Mouse (Mus musculus): Measurements from ENCODE around the gene Kcnh4.

Gene Kcnh4

GRCm38 (mm10) chr11:100761547-100762045, 1.9 kb upstream of the Kcnh4 start:
- peak; percentile 89 for DNase-seq

DNA sequence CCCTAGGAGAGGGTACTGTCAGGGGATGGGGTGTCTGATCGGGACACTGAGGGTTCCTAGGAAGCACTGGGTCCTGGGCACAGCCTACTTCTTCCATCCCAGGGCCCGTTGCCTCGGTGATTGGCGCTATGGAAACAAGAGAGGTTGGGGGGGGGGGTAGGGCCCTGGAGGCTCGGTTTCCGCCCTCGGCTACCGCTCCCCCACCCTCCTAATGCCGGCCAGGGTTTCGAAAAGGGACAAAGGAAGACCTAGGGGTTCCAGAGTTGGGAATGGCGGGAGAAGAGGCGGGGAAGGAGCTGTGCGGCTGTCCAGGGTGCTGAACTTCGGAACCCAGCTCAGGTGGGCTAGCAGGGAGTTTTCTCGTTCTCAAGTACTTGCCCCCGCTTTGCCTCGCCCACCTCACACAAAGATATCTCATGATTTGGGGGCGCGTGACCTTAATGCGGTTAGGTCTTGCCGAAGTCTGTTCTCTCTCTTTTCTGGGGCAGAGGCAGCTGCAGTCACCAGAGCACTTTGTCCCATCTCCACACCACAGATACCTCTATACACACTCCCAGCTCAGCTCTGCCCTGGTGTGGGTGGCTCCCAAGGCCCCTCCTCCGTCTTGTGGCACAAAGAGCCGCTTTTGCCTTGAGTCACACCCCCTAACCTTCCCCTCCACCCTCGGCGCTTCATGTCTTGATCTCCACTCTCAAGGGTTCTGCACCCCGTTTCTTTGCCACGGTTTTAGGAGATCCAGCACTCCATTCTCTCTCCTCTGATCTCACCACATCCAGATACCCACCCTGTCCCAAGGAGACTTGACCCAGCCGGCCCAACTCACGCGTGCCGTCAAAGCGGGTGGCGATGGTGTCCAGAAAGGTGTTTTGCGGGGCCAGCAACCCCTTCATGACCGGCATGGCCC, 783 bp downstream of the Kcnh4 start:
- peak; percentile 59 for DNase-seq

DNA sequence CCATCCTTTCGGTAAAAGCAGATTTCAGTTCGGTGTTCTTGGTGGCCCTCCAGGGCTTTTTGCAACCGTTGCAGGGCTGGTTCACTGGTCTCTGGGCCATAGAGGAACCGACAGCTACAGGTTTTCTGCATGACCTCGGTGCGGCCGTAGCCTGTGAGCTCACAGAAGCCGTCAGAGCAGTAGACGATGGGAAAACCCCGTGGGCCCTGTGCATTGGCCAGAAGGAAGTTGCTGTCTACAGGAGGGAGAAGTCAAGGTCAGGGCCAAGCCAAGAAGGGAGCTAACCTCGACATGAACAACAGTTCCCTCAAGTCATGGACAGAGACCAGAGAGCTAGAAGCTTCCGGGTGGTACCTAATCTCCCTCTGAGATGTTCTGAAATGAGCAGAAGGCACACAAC, 2.2 kb downstream of the Kcnh4 start:
- DNase-seq, result no peak

DNA sequence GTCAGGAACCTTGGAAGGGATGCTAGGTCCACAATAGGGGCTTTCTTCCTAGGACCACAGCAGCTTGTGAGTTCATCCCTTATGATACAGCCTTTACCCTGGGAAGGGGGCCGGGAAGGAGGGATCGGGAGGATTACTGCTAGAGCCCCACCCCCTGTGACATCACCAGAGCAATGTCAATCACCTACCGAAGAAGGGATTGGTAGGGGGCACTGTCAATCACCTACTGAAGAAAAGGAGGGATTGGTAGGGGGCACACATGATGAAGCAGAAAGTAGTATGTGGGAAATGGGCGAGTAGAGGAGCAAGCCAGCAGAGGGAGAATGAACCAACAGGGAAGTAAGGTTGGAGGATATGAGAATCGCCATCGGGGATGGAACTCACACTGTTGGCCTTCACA, 3.3 kb downstream of the Kcnh4 start:
- DNase-seq, result no peak

DNA sequence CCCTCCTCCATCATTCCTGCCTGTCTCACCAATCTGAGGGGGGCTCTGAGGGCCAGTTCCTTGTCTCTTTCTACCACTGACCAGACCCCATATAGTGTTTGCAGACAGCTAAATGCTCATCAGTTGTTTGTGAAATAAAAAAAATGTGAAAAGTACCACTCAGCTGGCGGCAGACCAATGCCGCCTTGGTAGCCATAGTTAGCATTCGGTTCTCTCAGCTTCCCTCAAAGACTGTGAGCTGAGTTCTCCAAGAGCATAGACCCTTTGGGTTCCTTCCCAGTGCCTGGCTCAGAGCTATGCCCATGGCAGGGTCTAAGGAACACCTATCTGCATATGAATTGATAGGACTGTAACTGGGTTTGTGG, 5.1 kb downstream of the Kcnh4 start:
- no peak for DNase-seq

GRCm38 (mm10) chr11:100754021-100754692, 5.6 kb downstream of the Kcnh4 start:
- no peak for DNase-seq

GRCm38 (mm10) chr11:100752294-100752693, 7.4 kb downstream of the Kcnh4 start:
- no peak for DNase-seq

- DNase-seq, result no peak
These were observed 9.6 kb downstream of the Kcnh4 start for GRCm38 (mm10) chr11:100750127-100750526.

GRCm38 (mm10) chr11:100749469-100749868, 10.3 kb downstream of the Kcnh4 start:
- no peak for DNase-seq

DNA sequence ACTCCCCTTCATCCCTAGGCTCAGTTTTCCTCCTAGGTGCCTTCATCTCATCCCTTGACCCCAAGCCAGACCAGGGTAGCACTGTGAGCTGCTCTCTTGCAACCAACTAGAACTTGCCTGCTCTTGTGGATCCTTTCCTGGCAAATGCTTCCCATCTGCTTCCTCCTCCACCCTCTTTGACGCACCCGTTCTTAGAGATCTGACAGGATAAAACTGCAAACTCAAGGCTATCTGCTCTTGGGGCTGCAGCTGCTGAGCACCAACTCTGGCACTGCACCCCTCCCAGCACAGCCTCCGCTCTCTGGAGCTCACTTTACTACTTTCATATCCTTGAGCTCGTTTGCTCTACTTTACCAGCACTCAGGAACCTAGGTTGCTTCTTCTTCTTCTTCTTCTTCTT, 11.1 kb downstream of the Kcnh4 start:
- no peak for DNase-seq

- no peak for DNase-seq
These were observed 12.6 kb downstream of the Kcnh4 start for GRCm38 (mm10) chr11:100747114-100747513.

DNA sequence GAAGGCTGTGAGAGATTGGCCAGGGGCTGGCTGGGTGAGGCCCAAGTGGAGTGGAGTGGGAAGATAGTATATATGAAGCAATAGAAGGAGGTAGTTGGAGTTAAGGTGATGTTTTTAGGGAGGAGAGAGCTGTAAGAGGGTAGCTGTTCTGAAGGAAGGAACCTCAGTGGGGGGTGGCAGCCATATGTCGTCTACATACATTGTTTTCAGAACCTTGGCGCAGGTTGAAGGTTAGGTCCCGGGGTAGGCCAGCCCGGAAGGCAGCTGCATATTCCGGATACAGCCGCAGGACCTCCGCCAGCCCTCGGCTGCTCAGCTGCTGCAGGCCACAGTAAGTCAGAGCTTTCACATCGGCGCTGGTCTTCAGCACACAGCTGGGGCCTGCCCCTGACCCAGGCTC, 13.2 kb downstream of the Kcnh4 start:
- no peak for DNase-seq

DNA sequence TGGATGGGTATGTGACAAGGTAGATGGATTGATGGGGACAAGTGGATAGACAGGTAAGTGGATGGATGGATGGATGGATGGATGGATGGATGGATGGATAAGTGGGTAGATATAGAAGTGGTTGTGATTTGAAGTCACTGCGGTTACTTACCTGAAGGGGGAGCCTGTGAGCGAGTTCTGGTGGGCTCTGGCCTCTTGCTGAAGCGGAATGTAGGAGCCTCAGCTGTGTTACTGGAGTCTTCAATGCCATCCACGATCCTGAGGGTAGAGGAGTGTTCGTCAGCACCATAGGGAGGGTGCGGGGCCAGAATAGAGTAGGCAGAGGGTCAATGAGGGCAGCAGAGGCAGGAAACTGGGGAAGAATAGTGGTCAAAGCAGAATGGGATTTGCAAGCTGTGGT, 14.7 kb downstream of the Kcnh4 start:
- peak; percentile 52 for DNase-seq

- DNase-seq, result peak; percentile 73
These were observed 18.4 kb downstream of the Kcnh4 start for GRCm38 (mm10) chr11:100741348-100741747.

DNA sequence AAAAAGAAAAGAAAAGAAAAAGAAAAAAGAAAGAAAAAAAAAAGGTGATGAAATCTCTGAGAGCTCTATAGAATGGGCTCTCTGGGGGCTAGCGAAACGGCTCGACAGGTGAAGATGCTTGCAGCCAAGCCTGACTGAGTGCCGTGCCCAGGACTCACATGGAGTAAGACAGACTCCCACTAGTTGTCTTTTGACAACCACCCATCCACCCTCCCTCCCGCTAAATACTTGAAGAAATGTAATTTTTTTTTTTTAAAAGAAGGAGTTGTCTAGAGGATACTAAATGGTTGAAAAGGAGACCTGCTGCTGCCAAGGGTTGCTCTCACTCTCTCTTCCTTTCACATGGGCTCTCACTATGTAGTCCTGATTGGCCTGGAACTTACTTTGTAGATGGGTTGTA, 21.0 kb downstream of the Kcnh4 start:
- no peak for DNase-seq

DNA sequence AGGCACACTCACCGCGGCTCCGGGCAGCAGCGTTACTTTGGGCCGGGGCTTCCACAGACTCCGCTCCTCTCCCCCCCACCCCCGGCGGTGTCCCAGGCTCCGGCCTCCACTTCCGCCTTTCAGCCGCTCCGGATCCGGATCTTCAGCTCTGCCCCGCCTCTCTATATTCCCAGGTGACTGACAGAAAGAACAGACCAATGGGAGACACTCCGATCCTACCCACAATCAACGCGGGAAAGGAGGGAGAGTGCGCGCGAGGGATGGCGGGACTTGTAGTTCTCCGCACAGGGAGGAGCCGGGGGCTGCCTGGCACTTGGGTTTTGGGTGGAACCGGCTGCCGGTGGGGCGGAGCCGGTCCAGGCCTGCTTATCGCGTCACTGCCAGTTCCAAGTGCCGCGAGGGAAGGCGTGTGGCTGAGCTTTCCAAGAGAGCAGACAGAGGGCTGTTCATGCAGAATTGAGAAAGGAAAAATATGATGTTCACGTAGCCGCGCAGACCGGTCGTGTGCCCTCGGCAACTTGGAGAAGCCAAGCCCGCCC, 21.6 kb downstream of the Kcnh4 start, which contains the start of gene Rab5c:
Gene Rab5c, minus strand, starts transcription at position 150 of the 539 bp plus-strand sequence.
- DNase-seq, result peak; percentile 98

- no peak for DNase-seq
These were observed 22.5 kb downstream of the Kcnh4 start for GRCm38 (mm10) chr11:100737105-100737733.

DNA sequence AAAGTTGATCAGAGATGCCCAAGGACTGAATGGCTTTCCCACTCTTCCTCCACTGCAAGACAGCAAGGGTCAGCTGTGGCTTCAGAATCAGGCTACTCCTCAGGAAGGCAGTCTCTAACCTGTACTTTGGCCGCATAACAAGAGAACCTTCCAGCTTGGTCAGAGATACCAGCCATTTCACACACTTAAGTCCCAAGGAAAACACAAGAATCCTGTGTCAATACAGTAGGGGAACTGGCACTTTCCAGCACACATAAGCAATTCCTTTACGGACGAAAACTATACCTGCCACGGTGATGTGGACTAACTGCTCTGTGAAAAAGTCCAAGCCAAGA, 23.0 kb downstream of the Kcnh4 start:
- no peak for DNase-seq

GRCm38 (mm10) chr11:100735954-100736745, 23.6 kb downstream of the Kcnh4 start:
- DNase-seq, result no peak

GRCm38 (mm10) chr11:100735134-100735865, 24.4 kb downstream of the Kcnh4 start:
- DNase-seq, result no peak

DNA sequence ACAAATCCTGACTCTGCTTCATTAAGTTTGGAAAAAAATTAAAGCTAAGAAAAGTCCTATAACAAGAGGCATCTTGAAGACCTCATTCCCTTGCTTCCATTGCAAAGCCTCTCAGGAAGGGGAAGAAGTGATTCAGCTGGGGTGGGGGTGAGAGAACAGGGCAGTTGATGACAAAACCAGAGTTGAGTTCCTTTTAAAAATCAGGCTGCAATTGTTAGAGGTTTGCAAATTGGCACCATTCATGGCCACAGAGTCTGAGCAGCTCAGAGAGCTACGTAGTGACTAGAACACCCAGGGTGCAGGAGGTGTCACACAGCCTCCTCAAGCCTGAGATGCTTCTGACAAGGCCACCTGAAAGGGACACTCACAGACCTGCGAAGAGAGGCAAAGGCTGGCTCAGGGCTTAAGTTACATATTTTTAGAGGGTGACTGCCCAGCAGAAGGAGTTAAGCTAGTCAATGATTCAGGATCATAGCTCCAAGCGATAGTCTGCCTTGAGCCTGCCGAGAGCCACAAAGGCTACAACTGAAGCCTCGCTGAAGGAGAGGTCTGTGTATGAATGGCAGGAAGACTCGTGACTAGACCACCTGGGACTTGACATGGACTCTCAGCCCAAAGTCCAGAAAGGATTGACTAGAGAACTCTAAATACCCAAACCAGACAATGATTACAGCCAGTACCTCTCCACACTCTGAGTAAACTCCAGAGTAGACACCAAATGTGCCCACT, 29.1 kb downstream of the Kcnh4 start:
- no peak for DNase-seq
